Mouse (Mus musculus): ENCODE measurements around the gene Dusp16.

DNA sequence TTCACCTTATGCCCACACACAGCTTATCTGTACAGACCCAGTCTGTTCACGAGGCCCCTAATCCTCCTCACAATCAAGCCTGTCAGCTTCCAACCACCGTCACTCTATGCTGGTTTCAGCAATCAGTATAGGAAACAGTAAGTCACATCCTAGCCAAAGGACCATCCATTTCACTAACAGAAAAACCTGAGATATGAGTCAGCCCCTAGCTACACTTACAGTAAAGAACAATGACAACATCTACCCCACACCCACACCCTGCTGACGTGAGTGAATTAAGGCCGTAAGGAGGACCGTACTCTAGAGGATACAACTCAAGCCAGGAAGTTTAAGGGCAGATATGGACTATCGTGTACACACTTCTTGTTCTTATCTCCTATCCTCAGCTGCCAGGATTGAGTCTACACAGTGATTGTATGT is 76.2 kb downstream of the Dusp16 start:
- no peak for TF ChIP-seq CTCF (conservative IDR thresholded peaks at IDR 0.05; ENCODE audit: low read length)
- no peak for TF ChIP-seq NANOG (IDR thresholded peaks at IDR 0.05; ENCODE audit: borderline replicate concordance, low read length)
